Mouse (Mus musculus): ENCODE data around the gene Loxl3. TPM values are rescaled to one million over a fixed set of nuclear protein-coding genes. Genes with fewer than 3 reads are reported as not detected.

The Loxl3 gene
- polyA plus RNA-seq, 1 experiment from 2014 or later: 4.9 TPM

MicroRNAs within 50 kb of the gene (microRNA counts, 519-probe panel; counts per million panel counts)
- microRNA mmu-miR-3470a+mmu-miR-3470b: not detected

Small RNA genes within 50 kb of the gene (microRNA-seq; reads per million reads assigned to microRNA genes)
- gene Mir3470a (not detected), gene Mir7040 (not detected)

Other genes starting within 250 kb of the Loxl3 start
- 14.0 and 14.4 TPM in 2 replicates for gene Sema4f, start 94.4 kb upstream of the Loxl3 start, polyA plus RNA-seq (2014; fragmentation: Nextera tagmentation; extraction: Ambion mirVana)
- 0.16 TPM in 1 of 2 replicates, not detected in the other for gene M1ap, start 87.3 kb upstream of the Loxl3 start, polyA plus RNA-seq (2014; fragmentation: Nextera tagmentation; extraction: Ambion mirVana)
- gene Dok1, start 702 bp upstream of the Loxl3 start, polyA plus RNA-seq (2014; fragmentation: Nextera tagmentation; extraction: Ambion mirVana): 1.2 and 2.2 TPM in 2 replicates
- 109 and 111 TPM in 2 replicates for gene Aup1, start 20.3 kb downstream of the Loxl3 start, polyA plus RNA-seq (2014; fragmentation: Nextera tagmentation; extraction: Ambion mirVana)
- 40.4 and 42.9 TPM in 2 replicates for gene Htra2, start 21.1 kb downstream of the Loxl3 start, polyA plus RNA-seq (2014; fragmentation: Nextera tagmentation; extraction: Ambion mirVana)
- gene Dqx1, start 23.7 kb downstream of the Loxl3 start, polyA plus RNA-seq (2014; fragmentation: Nextera tagmentation; extraction: Ambion mirVana): 0.29 TPM in 2 replicates
- 0.22 TPM in 1 of 2 replicates, not detected in the other for gene Tlx2, start 36.1 kb downstream of the Loxl3 start, polyA plus RNA-seq (2014; fragmentation: Nextera tagmentation; extraction: Ambion mirVana)
- 36.3 and 36.7 TPM in 2 replicates for gene Pcgf1, start 43.7 kb downstream of the Loxl3 start, polyA plus RNA-seq (2014; fragmentation: Nextera tagmentation; extraction: Ambion mirVana)
- gene Lbx2, start 52.2 kb downstream of the Loxl3 start, polyA plus RNA-seq (2014; fragmentation: Nextera tagmentation; extraction: Ambion mirVana): not detected in 2 replicates
- 3.5 and 4.2 TPM in 2 replicates for gene Ccdc142, start 67.4 kb downstream of the Loxl3 start, polyA plus RNA-seq (2014; fragmentation: Nextera tagmentation; extraction: Ambion mirVana)
- gene Gm42688, start 67.4 kb downstream of the Loxl3 start, polyA plus RNA-seq (2014; fragmentation: Nextera tagmentation; extraction: Ambion mirVana): 4.9 and 5.3 TPM in 2 replicates
- gene Mrpl53, start 74.9 kb downstream of the Loxl3 start, polyA plus RNA-seq (2014; fragmentation: Nextera tagmentation; extraction: Ambion mirVana): 110 and 129 TPM in 2 replicates
- 23.9 and 24.0 TPM in 2 replicates for gene Mogs, start 81.3 kb downstream of the Loxl3 start, polyA plus RNA-seq (2014; fragmentation: Nextera tagmentation; extraction: Ambion mirVana)
- 114 and 134 TPM in 2 replicates for gene Wbp1, start 87.4 kb downstream of the Loxl3 start, polyA plus RNA-seq (2014; fragmentation: Nextera tagmentation; extraction: Ambion mirVana)
- 15.4 and 15.8 TPM in 2 replicates for gene Ino80b, start 91.3 kb downstream of the Loxl3 start, polyA plus RNA-seq (2014; fragmentation: Nextera tagmentation; extraction: Ambion mirVana)
- 8.9 and 9.8 TPM in 2 replicates for gene Rtkn, start 101.3 kb downstream of the Loxl3 start, polyA plus RNA-seq (2014; fragmentation: Nextera tagmentation; extraction: Ambion mirVana)
- 17.8 and 18.0 TPM in 2 replicates for gene Wdr54, start 122.2 kb downstream of the Loxl3 start, polyA plus RNA-seq (2014; fragmentation: Nextera tagmentation; extraction: Ambion mirVana)
- 7.1 and 7.5 TPM in 2 replicates for gene 1700003E16Rik, start 122.2 kb downstream of the Loxl3 start, polyA plus RNA-seq (2014; fragmentation: Nextera tagmentation; extraction: Ambion mirVana)
- 147 and 155 TPM in 2 replicates for gene Dctn1, start 131.7 kb downstream of the Loxl3 start, polyA plus RNA-seq (2014; fragmentation: Nextera tagmentation; extraction: Ambion mirVana)
- gene Slc4a5, start 185.7 kb downstream of the Loxl3 start, polyA plus RNA-seq (2014; fragmentation: Nextera tagmentation; extraction: Ambion mirVana): 3.5 and 4.8 TPM in 2 replicates

Data from hindbrain, embryonic 14.5 days (tissue).